Mouse (Mus musculus) kidney, adult 2 months (tissue): ENCODE results near the gene Ncln.

Source experiments
- CTCF ChIP-seq: fragments of 200-500 bp; conservative IDR thresholded peaks from 2 replicates; pipeline ENCODE4 v1.5.1; 2011; ENCODE audit warnings: low read depth, mild to moderate bottlenecking, control low read depth, low read length, moderate library complexity, mixed read lengths; ENCODE audit not compliant: insufficient read depth, insufficient read length
- POLR2A ChIP-seq: fragments of 200-500 bp; IDR thresholded peaks from one replicate; pipeline ENCODE4 v1.6.1; 2011; ENCODE audit warnings: low read depth, low read length, control low read depth

- TF ChIP-seq CTCF (no peak), POLR2A (no peak)
These were observed 30.1 kb downstream of the Ncln start for GRCm38 (mm10) chr10:81466066-81466465.
